Mouse (Mus musculus) adrenal gland (tissue): Measurements from ENCODE around the gene Xylb.

Experiments used
- intact Hi-C: fragments of 180-260 bp; cut with DNase I; formaldehyde crosslinking; loops from one replicate; pipeline ENCODE4 v1.15.1; 2025
- long read RNA-seq, 2 experiments: library from polyadenylated mRNA; unstranded; transcript quantifications; one replicate each; pipeline ENCODE4 v2.0.0; 2020; ENCODE audit warnings: borderline replicate concordance in 1 of 2; ENCODE audit not compliant: insufficient replicate concordance in 1 of 2

Xylb gene
- long read RNA-seq, experiment 1: 0 reads
- long read RNA-seq, experiment 2: 0 reads

- intact Hi-C loops: loop anchor here (2.0 to 10.0 kb wide), 3 partner anchors 45 to 73 kb away; partner anchors contain the start of gene Acvr2b
Measured at GRCm38 (mm10) chr9:119357331-119358057, at the start of gene Xylb. Xylb (plus strand) TSS chr9:119357381.

- intact Hi-C loops: loop anchor here (10.0 kb wide), 1 partner anchor 46 kb away; the partner anchor contains the start of gene Xylb
Measured at GRCm38 (mm10) chr9:119309067-119309466, 48.1 kb upstream of the Xylb start.

GRCm38 (mm10) chr9:119313096-119313495 lies 44.1 kb upstream of the Xylb start:
- intact Hi-C loops: no loop called here

- intact Hi-C loops: no loop called here
Measured at GRCm38 (mm10) chr9:119318891-119319290, 38.3 kb upstream of the Xylb start.

GRCm38 (mm10) chr9:119320446-119320845 lies 36.7 kb upstream of the Xylb start:
- intact Hi-C loops: no loop called here

- intact Hi-C loops: no loop called here
Measured at GRCm38 (mm10) chr9:119320946-119321345, 36.2 kb upstream of the Xylb start.

- intact Hi-C loops: loop anchor here (2.0 kb wide), 1 partner anchor 19 kb away; the partner anchor contains the start of gene Myd88
Measured at GRCm38 (mm10) chr9:119321392-119322229, 35.6 kb upstream of the Xylb start.

GRCm38 (mm10) chr9:119322289-119323259 lies 34.6 kb upstream of the Xylb start, which contains the start of gene Oxsr1:
Oxsr1 (minus strand) TSS chr9:119322427.
- intact Hi-C loops: loop anchor here (2.0 kb wide), 1 partner anchor 18 kb away; the partner anchor contains the start of gene Myd88

GRCm38 (mm10) chr9:119323260-119323645 lies 33.9 kb upstream of the Xylb start:
- intact Hi-C loops: loop anchor here (2.0 kb wide), 1 partner anchor 18 kb away; the partner anchor contains the start of gene Myd88

- intact Hi-C loops: no loop called here
Measured at GRCm38 (mm10) chr9:119324130-119324529, 33.1 kb upstream of the Xylb start.

GRCm38 (mm10) chr9:119328488-119328887 lies 28.7 kb upstream of the Xylb start:
- intact Hi-C loops: no loop called here

- intact Hi-C loops: no loop called here
Measured at GRCm38 (mm10) chr9:119330186-119330963, 26.8 kb upstream of the Xylb start.

- intact Hi-C loops: no loop called here
Measured at GRCm38 (mm10) chr9:119334324-119334723, 22.9 kb upstream of the Xylb start.

GRCm38 (mm10) chr9:119334834-119335233 lies 22.3 kb upstream of the Xylb start:
- intact Hi-C loops: no loop called here

- intact Hi-C loops: no loop called here
Measured at GRCm38 (mm10) chr9:119335571-119335970, 21.6 kb upstream of the Xylb start.

GRCm38 (mm10) chr9:119337842-119338241 lies 19.3 kb upstream of the Xylb start:
- intact Hi-C loops: no loop called here

- intact Hi-C loops: no loop called here
Measured at GRCm38 (mm10) chr9:119338350-119338749, 18.8 kb upstream of the Xylb start.

- intact Hi-C loops: no loop called here
Measured at GRCm38 (mm10) chr9:119339106-119339505, 18.1 kb upstream of the Xylb start.

- intact Hi-C loops: loop anchor here (2.0 kb wide), 1 partner anchor 17 kb away; the partner anchor contains the start of gene Oxsr1
Measured at GRCm38 (mm10) chr9:119339558-119340211, 17.5 kb upstream of the Xylb start, which contains the start of gene Acaa1a. Acaa1a (plus strand) TSS chr9:119339676.
